Mouse (Mus musculus): ENCODE data around the gene Fyb2.

The Fyb2 gene

GRCm38 (mm10) chr4:104913291-104914129 is at the start of gene Fyb2:
Gene Fyb2 (plus strand): TSS chr4:104913456.
- DNase-seq (ENCODE audit: extremely low read depth, insufficient read length, low spot score): no peak

GRCm38 (mm10) chr4:104864397-104864796 is 48.9 kb upstream of the Fyb2 start:
- no peak for DNase-seq (ENCODE audit: extremely low read depth, insufficient read length, low spot score)

- no peak for DNase-seq (ENCODE audit: extremely low read depth, insufficient read length, low spot score)
Measured at GRCm38 (mm10) chr4:104869581-104869980, 43.7 kb upstream of the Fyb2 start.

- DNase-seq (ENCODE audit: extremely low read depth, insufficient read length, low spot score): no peak
Measured at GRCm38 (mm10) chr4:104870196-104870595, 43.1 kb upstream of the Fyb2 start.

- no peak for DNase-seq (ENCODE audit: extremely low read depth, insufficient read length, low spot score)
Measured at GRCm38 (mm10) chr4:104875832-104876231, 37.4 kb upstream of the Fyb2 start.

- no peak for DNase-seq (ENCODE audit: extremely low read depth, insufficient read length, low spot score)
Measured at GRCm38 (mm10) chr4:104876323-104876722, 36.9 kb upstream of the Fyb2 start, which contains the start of gene C8a. Gene C8a (minus strand): TSS chr4:104876398.

GRCm38 (mm10) chr4:104887486-104887885 is 25.8 kb upstream of the Fyb2 start:
- no peak for DNase-seq (ENCODE audit: extremely low read depth, insufficient read length, low spot score)

GRCm38 (mm10) chr4:104888499-104889262 is 24.6 kb upstream of the Fyb2 start:
- DNase-seq (ENCODE audit: extremely low read depth, insufficient read length, low spot score): no peak

GRCm38 (mm10) chr4:104891708-104892107 is 21.5 kb upstream of the Fyb2 start:
- DNase-seq (ENCODE audit: extremely low read depth, insufficient read length, low spot score): no peak

GRCm38 (mm10) chr4:104893588-104893987 is 19.7 kb upstream of the Fyb2 start:
- no peak for DNase-seq (ENCODE audit: extremely low read depth, insufficient read length, low spot score)

- DNase-seq (ENCODE audit: extremely low read depth, insufficient read length, low spot score): no peak
Measured at GRCm38 (mm10) chr4:104894004-104894734, 19.1 kb upstream of the Fyb2 start.

GRCm38 (mm10) chr4:104902836-104903235 is 10.4 kb upstream of the Fyb2 start:
- no peak for DNase-seq (ENCODE audit: extremely low read depth, insufficient read length, low spot score)

- no peak for DNase-seq (ENCODE audit: extremely low read depth, insufficient read length, low spot score)
Measured at GRCm38 (mm10) chr4:104905049-104905448, 8.2 kb upstream of the Fyb2 start.

- peak; percentile 44 for DNase-seq (ENCODE audit: extremely low read depth, insufficient read length, low spot score)
Measured at GRCm38 (mm10) chr4:104911685-104912084, 1.6 kb upstream of the Fyb2 start.

- peak; percentile 22 for DNase-seq (ENCODE audit: extremely low read depth, insufficient read length, low spot score)
Measured at GRCm38 (mm10) chr4:104914711-104915247, 1.5 kb downstream of the Fyb2 start.

GRCm38 (mm10) chr4:104918017-104918416 is 4.8 kb downstream of the Fyb2 start:
- no peak for DNase-seq (ENCODE audit: extremely low read depth, insufficient read length, low spot score)

GRCm38 (mm10) chr4:104925383-104925782 is 12.1 kb downstream of the Fyb2 start:
- DNase-seq (ENCODE audit: extremely low read depth, insufficient read length, low spot score): no peak

- DNase-seq (ENCODE audit: extremely low read depth, insufficient read length, low spot score): peak; percentile 16
Measured at GRCm38 (mm10) chr4:104929165-104929564, 15.9 kb downstream of the Fyb2 start.

- DNase-seq (ENCODE audit: extremely low read depth, insufficient read length, low spot score): no peak
Measured at GRCm38 (mm10) chr4:104933620-104934019, 20.4 kb downstream of the Fyb2 start.

GRCm38 (mm10) chr4:104934997-104935396 is 21.7 kb downstream of the Fyb2 start:
- DNase-seq (ENCODE audit: extremely low read depth, insufficient read length, low spot score): no peak

GRCm38 (mm10) chr4:104935436-104935835 is 22.2 kb downstream of the Fyb2 start:
- DNase-seq (ENCODE audit: extremely low read depth, insufficient read length, low spot score): peak; percentile 32

Data from 3134 (cell line).